Mouse (Mus musculus) fibroblast of lung, adult 2 months (primary cell): ENCODE results near the gene 2610507B11Rik.

Source experiments
- DNase-seq: peaks from one replicate; pipeline ENCODE4 v3.0.0-alpha.2; 2011; ENCODE audit warnings: low read depth

The 2610507B11Rik gene

DNA sequence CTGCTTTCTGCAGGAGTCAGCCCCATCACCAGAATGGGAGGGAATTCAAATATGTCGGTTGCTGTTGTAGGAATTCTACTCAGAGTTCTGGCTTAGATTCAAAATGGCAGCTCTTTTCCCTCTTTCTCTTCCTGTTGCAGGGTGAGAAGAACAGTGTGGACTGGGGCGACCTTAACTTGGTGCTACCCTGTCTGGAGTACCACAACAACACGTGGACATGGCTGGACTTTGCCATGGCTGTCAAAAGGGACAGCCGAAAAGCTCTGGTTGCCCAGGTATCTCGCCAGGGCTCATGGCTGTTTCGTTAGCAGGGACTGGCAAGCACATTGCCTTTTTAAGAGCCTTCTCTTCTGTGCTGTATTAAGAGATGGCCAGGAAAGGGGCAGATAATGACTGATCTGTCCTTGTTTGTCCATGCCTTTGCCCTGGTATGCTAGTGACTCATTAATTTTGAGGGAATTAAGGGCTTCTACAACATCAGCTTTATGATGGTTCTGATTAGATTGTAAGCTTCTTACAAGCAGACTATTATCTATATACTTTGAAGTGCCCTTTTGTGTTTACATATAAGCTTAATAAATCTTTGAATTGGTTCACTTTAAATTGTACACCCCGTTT lies 27.7 kb downstream of the 2610507B11Rik start:
- DNase-seq: no peak

DNA sequence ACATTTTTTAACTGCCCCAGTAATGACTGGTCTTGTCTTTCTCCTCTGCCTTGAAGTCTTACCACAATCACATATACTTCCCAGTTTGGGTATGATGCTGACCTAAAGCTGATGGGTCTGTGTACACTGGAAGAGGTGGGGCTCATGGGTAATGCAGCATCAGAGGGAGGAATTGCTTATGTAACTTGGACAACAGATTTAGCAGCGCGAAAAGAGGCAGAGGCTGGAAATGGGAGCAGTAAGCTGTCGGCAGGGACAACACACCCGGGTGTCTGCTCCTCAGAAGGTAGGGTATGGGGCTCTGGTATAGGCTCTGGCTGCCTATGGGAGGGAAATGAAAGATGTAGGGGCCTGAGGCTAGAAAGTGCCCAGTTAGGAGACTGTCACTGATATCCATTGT lies 29.1 kb downstream of the 2610507B11Rik start, which contains the start of gene BC030499:
BC030499 (plus strand) TSS at position 188 of the 400 bp plus-strand sequence.
- no peak for DNase-seq

GRCm38 (mm10) chr11:78294585-78294984 lies 33.0 kb downstream of the 2610507B11Rik start:
- no peak for DNase-seq

DNA sequence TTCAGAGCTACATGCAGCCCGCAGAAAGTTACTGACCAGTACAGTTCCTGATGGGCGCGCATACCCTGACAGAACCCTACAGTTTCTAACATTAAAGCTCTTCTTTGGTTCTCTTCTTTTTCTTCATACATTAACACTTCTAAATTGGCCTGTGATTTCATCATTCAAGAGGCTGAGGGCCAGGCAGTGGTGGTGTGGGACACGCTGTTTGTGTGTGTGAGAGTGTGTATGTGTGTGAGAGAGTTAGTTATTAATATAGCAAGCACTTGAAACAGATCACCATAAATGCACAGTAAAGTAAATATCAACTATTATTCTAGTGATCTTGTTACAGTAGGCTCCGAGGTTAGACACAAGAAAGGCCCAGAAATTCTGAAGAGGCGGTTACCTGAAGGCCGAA lies 39.4 kb downstream of the 2610507B11Rik start:
- no peak for DNase-seq

DNA sequence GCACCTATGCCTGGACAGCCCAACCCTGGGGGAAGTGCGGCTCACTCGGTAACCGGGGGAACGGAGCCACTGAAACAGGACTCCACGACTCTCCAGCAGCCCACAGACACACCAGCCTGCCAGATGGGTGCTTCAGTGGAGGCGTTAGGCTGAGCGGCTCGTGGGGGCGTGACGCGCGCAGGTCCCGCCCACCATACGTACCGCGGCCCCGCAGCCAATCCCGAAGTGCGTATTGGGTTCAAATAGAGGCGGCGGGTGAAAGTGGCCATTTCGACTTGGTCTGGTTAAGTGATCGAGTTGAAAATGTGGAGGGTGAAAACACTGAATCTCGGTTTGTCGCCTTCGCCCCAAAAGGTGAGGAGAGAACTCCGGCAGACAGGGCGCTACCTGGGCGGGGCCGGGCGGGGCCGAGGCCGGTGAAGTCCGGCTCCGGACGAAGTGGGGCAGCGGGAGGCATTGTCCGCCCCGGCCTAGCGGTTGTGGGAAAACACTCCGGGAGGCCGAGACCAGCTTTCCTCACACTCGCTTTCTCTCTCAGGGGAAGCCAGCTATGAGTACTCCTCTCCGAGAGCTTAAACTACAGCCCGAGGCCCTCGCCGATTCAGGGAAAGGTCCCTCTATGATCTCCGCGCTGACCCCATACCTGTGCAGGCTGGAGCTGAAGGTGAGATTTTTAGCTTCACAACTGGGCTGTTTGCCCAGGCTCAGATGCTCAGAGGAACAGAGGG lies 40.0 kb downstream of the 2610507B11Rik start, which contains the start of gene Spag5:
Spag5 (plus strand) TSS at position 173 of the 728 bp plus-strand sequence.
- DNase-seq: peak; percentile 74

DNA sequence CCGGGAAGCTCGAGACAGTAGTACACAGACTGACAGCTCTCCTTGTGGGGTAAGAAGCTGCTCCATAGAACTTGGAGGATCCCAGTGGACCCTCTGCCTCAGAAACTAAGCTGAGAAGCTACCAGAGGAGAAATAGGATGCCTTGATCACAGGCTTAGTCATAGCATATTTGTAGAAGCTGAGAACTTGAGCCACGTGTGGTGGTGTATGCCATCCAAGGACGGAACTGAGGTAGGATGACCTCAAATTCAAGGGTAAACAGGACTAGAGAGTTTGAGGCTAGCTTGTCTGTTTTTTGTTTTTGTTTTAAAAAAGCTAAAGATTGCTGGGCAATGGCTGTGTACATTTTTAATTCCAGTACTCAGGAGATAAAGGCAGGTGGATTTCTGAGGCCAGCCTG lies 43.7 kb downstream of the 2610507B11Rik start:
- no peak for DNase-seq

DNA sequence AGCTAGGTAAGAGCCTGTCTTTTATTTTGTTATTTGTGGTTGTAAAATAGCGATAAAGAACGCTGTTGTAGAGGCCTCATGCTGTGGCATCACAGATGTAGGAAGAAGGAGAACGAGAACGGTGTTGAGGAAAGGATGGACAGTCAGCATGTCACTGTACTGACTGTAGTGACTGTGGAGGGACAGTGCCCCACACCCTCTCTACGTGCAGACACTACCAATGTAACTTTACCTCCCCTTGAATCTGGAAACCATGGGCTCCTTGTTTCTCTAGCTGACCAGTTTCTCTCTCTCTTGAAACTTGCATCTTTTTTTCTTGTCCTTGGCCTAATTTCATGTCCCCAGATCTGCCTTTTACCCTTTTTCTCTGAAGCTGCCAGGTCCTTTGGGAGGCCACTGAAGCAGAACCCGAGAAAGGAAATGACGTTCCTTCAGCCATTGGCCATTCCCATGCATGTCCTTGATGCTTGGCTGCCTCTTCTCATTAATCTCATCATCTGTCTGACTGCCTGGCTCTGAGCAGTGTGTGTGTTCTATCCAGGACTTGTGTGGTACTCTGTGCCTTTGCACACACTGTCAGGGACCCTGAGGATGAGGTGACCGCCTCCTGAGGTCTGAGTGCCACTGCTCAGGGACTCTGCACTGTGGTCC lies 49.4 kb downstream of the 2610507B11Rik start:
- no peak for DNase-seq

- no peak for DNase-seq
These were observed 52.1 kb downstream of the 2610507B11Rik start for GRCm38 (mm10) chr11:78313662-78314061.

GRCm38 (mm10) chr11:78318411-78318810 lies 56.9 kb downstream of the 2610507B11Rik start:
- no peak for DNase-seq

GRCm38 (mm10) chr11:78322076-78322831 lies 60.7 kb downstream of the 2610507B11Rik start:
- DNase-seq: no peak

DNA sequence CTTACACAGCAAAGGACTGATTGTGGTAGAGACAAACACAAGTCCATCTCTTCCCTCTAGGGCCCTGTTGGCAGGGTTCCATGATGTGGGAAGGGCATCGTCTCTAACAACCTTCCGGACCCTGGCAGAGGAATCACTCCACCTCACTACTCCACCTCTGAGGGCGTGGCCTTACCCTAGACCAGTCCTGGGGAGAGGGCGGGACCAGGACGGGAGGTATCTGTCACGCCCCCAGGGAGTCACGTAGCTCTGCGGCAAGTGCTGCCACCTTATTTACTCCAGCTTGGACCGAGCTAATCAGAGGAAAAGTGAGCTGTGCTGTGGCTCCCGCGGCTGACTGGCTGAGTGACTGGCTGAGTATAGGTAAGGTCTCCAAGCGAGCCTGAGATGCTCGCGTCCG lies 61.3 kb downstream of the 2610507B11Rik start, which contains the start of gene Aldoc:
Aldoc (plus strand) TSS at position 109 of the 400 bp plus-strand sequence.
- DNase-seq: no peak

DNA sequence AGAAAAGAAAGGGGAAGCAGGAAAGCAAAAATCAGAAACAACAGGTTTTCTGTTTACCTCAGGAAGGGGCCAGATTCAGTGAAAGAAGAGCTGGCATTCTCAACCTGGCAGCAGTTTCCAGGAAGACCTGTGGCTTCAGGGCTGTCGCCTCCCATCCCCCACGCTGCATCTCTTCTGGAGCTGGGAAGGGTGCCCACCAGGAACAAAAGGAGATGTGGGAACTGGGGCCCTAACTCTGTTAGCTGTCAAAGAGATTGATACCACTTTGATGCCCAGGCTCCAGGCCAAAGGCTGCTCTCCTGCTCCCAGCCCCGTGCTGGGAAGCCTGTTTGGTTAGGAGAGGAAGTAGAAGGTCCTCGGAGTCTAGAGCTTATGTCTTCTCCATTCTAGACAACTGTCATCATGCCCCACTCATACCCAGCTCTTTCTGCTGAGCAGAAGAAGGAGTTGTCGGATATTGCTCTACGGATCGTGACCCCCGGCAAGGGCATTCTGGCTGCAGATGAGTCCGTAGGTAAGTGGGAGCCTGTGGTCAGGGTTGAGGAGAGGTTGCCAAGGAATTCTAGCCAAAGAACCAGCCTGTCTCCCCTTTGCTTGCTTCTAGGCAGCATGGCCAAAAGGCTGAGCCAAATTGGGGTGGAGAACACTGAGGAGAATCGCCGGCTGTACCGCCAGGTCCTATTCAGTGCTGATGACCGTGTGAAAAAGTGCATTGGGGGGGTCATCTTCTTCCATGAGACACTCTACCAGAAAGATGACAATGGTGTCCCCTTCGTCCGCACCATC lies 62.6 kb downstream of the 2610507B11Rik start:
- no peak for DNase-seq

- DNase-seq: no peak
These were observed 63.4 kb downstream of the 2610507B11Rik start for GRCm38 (mm10) chr11:78324965-78325364.

DNA sequence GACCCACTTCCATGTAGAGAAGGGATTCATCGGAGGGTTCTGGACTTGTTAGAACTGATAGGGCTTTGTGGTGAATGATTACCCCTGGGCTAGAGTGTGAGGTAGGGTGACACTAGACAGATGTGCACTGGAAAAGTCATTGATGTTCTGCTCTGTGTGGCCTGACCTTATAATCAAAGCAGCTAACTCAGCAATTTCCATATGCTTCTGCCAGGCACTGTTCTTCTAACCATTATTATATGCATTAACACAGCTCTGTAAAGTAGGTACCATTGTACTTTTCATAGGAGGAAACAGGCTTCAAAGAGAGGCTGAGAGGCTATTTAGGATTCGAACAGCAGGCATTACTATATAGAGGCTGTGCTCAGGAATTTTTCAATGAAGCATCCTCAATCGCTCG lies 65.7 kb downstream of the 2610507B11Rik start:
- DNase-seq: no peak

DNA sequence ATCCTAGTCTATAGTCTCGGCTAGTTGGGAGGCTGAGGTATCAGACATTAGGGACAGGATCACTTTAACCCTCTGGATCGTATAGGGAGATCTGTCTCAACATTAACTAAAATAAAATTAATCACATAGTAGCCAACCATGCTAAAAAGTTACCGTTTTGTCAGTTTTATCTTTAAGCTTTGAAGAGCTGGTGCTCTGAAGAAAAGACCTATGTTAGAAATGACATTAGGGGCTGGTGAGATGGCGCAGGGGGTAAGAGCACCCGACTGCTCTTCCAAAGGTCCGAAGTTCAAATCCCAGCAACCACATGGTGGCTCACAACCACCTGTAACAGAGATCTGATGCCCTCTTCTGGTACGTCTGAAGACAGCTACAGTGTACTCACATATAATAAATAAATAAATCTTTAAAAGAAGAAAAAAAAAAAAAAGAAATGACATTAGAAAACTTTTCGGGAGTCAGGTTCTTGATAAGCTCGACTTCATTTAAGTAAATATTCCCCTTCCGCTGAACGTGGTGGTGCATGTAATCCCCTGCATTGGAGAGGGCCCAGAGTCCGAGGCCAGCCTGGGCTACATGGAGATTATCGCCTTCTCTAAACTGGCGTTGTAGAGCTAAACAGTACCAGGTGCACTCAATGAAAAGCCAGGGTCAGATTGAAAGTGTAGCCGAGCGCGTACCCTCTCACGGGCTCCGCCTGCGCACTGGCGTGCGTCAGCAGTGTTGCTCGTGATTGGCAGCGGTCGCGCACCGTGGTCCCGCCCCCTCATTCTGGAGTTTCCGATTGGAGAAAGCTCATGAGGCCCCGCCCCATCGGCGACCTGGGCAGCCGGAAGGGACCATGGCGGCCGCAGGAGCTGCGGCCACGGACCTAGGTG lies 66.3 kb downstream of the 2610507B11Rik start, which contains the start of gene Pigs:
Pigs (plus strand) TSS at position 782 of the 878 bp plus-strand sequence.
- peak; percentile 83 for DNase-seq

DNA sequence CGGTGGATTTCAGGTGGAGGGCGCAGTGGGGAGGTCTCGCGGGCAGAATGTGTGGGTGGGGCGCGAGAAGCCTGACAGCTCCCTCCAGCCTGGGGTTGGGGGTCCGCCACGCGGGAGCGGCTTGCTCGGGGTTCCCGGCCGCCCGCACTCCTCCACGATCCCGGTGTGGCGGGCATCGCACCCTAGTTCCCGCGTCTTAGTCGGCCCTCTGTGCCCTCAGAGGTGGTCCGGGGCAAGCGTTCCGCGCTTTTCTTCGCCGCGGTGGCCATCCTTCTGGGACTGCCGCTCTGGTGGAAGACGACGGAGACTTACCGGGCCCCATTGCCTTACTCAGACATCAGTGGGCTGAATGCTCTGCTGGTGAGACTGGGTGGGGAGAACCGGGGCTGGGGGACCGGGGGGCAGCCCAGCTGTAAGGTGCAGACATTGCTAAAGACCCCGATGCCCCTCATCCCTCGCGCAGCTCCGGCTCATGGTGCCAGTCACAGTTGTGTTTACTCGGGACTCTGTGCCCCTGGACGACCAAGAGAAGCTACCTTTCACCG lies 67.0 kb downstream of the 2610507B11Rik start:
- DNase-seq: no peak

- DNase-seq: no peak
These were observed 71.1 kb downstream of the 2610507B11Rik start for GRCm38 (mm10) chr11:78332676-78333075.

GRCm38 (mm10) chr11:78333992-78334391 lies 72.4 kb downstream of the 2610507B11Rik start:
- DNase-seq: no peak

DNA sequence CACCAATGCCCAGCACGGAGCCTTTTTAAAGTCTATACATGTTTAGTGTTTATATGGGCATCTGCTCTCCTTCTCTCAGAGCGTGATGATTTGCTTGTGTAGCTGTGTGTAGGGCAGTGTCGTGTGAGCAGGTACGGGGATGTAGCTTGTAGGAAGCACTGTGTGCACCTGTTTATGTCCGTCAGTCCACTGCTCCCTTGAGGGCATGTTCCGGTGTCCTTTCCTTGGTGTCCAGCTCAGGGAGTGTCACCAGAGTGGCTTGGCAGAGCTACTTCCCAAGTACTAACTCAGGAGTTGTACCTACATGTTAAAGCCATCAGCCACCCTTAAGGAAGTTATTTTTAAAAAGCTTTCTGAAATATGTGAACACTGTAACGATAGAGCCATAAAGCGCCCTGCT lies 75.5 kb downstream of the 2610507B11Rik start:
- no peak for DNase-seq
